Mouse (Mus musculus) embryo, embryonic 11.5 days (tissue): ENCODE results near the gene Cgas.
A peak's percentile ranks its signal among the peaks of the same experiment; 100 is the strongest.
"Not testable (repeated sequence)": the region's sequence is repeated elsewhere in the genome, so short reads cannot be mapped to it uniquely, and the experiment has no call there.

Experiments
- DNase-seq: peaks from one replicate; pipeline ENCODE4 v3.0.0-alpha.2; 2012; ENCODE audit warnings: low read depth, low spot score

The Cgas gene

GRCm38 (mm10) chr9:78442579-78443392 lies at the start of gene Cgas:
Gene Cgas, minus strand, starts transcription at chr9:78443237.
- peak; percentile 13 for DNase-seq

DNA sequence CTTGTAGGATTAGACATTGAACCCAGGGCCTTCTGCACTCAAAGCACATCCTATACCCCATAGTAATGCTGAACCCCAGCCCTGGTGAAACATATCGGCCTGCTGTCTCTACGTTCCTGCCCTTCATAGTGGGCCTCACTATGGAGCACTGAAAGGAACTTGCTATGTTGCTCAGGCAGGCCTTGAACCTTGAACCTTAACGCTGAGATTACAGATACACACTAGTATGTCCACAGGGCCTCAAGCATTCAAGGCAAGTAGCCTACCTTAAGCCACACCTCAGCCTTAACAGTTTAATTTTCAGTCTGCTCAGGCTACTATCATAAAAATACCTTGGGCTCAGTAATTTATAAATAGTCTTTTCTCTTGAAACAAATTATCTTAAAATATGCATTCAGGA lies 49.2 kb upstream of the Cgas start:
- no peak for DNase-seq

GRCm38 (mm10) chr9:78491169-78491568 lies 48.1 kb upstream of the Cgas start:
- DNase-seq, result no peak

DNA sequence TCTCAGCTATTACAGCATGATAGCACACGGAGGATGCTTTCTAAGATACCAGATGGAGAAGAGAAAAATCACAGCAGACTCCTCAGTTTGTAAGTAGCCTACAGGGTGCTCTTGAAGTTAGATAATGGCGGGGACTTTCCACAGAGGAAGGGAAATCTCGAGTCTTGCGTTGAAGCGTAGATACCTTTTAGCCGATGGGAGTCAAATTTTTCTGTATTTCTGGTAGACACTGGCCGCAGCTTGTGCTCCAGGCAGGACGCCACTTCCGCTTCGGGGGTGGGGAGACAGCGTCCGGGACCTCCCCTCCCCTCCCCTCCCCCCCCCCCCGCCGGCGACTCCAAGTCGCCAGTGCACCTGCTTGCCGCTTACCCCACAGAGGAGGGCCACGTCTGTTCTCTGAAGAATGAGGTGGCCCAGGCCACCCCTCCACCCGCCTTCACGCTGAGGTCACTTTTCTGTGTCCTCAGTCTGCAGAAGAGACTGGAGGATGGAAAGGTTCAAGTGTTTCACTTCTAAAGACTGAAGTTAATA lies 45.9 kb upstream of the Cgas start, which contains the start of gene Eef1a1:
Eef1a1 (minus strand) TSS at position 262 of the 531 bp plus-strand sequence.
- DNase-seq, result no peak

GRCm38 (mm10) chr9:78488021-78488420 lies 45.0 kb upstream of the Cgas start:
- not testable (repeated sequence) for DNase-seq

DNA sequence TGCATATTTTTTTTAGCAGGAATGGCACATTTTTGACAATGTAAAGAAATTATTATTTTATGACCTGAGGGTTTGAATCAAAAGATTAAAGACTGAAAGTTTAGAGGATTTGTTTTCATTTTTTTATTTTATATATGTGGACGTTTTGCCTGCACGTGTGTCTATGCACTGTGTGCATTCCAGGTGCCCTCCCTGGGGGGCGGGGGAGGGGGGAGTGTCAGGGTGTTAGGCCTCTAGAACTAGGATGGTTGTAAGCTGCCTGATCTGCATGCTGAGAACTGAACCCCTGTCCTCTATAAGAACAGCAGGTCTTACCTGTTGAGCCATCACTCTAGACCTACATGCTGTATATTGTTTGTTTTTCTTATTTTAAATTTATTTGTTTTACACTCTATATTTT lies 41.6 kb upstream of the Cgas start:
- no peak for DNase-seq

- no peak for DNase-seq
Observed at GRCm38 (mm10) chr9:78482386-78482785, 39.3 kb upstream of the Cgas start.

DNA sequence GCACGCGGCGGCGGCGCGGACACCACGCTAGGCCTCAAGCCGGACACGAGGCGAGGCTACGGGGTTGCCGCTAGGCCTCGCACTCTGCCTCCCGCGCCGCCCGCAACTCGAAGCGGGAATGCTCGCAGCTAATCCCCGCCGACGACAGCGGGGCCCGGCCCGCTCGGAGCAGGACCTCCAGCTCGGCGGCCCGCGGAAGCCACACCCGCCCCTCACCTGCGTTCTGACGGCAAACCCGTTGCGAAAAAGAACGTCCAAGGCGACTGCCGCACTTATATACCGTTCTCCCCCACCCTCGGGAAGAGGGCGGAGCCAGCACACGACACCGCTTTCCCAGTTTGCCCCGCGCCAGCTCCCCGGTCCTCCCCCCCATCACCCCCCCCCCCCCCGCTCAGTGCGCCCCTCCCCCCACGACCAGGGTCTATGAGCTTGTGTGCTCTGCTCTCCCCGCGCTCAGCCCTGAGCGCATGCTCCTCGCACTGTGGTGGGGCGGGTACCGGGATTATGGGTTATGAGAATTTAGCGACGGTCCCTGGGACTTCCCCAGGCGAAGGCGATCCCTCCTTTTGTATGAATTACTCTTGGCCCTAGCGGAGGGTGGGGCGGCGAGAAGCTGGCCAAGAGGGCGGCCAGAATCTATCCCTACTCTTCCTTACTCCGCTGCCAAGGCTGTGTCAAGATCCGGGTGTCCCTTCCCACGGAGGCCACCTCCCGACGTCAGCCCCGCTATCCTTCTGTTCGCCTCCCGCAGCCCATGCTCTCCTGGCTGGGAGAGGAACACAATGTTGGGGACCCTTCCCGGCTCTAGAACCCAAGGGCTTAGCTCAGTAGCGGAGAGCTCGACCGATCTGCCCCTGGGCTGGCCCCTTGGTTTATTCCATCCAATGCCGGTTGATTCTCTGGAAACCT lies 38.6 kb upstream of the Cgas start:
- DNase-seq, result peak; percentile 96

- DNase-seq, result no peak
Observed at GRCm38 (mm10) chr9:78480706-78481358, 37.8 kb upstream of the Cgas start.

DNA sequence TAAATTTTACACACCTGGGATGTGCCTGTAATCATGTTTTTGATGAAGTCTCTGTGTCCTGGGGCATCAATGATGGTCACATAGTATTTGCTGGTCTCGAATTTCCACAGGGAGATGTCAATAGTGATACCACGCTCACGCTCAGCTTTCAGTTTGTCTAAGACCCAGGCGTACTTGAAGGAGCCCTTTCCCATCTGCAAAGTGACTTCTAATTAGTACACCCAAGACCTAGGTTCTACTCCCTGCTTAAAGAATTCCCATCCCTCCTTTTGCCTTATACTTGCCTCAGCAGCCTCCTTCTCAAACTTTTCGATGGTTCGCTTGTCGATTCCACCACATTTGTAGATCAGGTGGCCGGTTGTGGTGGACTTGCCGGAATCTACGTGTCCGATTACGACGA lies 37.2 kb upstream of the Cgas start:
- not testable (repeated sequence) for DNase-seq

DNA sequence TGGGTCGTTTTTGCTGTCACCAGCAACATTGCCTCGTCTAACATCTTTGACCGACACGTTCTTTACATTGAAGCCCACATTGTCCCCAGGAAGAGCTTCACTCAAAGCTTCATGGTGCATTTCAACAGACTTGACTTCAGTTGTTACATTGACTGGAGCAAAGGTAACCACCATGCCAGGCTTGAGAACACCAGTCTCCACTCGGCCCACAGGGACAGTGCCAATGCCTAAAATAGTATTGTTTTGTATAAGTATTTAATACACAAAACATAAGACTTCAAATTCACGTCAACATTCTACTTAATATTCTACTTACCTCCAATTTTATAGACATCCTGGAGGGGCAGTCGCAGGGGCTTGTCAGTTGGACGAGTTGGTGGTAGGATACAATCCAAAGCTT lies 36.3 kb upstream of the Cgas start:
- not testable (repeated sequence) for DNase-seq

DNA sequence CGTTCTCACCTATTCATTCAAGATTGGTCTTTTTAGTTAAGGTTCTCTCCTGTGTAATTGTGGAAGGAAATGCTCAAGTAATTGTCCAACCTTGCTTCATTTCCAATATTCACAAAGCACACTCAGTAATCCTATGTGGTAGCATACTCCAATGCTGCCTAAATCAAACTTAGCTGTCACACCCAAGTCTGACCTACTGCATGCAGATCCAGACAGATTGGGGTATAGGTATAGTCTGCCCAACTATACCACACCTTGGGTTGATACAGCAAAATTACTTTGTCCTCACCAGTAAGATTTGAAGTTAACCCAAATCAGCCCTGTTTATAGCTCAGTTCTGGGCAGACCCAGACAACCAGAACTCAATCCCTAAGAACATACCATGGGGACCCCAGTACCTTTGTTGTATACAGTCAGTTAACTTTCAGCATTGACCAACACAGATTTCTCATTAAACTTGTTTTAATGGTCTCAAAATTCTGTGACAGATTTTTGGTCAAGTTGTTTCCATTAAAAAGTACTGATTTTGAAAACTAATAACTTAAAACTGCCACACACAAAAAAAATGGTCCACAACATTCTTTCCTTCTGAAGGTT lies 35.1 kb upstream of the Cgas start:
- not testable (repeated sequence) for DNase-seq

DNA sequence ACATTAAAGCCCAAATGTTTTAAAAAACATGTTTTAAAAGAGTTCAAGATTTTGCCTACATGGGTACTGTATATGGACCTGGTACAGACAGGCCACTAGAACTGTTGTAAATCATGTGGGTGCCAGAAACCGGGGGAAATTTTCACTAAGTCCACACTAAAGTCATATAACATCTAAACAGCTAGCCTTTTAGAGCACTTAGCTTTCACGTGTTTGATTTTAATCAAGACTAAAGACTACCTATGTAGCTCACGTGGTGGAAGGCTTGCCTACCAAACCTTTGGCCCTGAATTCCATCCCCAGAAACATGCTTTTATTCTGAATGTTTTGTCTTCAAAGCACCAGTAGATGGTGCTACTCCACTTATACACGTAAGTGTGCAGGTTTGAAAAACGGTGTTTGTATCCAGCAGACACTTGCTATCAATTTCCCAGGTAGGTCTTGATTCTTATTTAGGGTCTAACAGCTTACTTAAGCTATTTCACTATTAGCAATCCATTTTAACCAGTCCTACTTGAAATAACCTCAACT lies 34.0 kb upstream of the Cgas start:
- peak; percentile 50 for DNase-seq

GRCm38 (mm10) chr9:78476531-78477020 lies 33.5 kb upstream of the Cgas start:
- no peak for DNase-seq

DNA sequence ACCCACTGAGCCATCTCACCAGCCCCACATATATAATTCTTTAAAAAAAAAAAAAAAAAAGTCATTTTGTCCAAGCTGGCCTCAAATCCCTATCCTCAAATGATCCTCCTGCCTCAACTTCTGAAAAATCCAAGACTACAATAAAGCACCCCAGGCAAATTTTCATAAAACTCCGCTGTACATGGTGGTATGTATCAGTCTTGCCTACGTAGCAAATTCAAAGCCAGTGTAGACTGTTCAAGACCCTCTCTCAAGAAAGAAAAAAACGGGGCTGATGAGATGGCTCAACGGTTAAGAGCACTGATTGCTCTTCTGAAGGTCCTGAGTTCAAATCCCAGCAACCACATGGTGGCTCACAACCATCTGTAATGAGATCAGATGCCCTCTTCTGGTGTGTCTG lies 32.8 kb upstream of the Cgas start:
- DNase-seq, result no peak

DNA sequence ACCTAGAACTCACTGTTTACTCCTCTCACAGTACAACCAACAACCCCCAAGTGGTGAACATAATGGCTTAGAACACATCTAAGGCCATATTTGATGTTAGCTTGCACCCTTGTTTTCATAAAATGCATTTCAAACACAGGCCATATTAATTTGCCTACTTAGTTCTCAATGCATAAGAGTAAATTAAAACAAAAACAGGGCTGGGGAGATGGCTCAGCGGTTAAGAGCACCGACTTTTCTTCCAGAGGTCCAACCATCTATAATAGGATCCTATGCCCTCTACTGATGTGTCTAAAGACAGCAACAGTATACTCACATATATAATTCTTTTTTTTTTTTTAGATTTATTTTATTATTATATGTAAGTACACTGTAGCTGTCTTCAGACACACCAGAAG lies 32.3 kb upstream of the Cgas start:
- no peak for DNase-seq

GRCm38 (mm10) chr9:78474771-78475382 lies 31.8 kb upstream of the Cgas start:
- DNase-seq, result no peak

DNA sequence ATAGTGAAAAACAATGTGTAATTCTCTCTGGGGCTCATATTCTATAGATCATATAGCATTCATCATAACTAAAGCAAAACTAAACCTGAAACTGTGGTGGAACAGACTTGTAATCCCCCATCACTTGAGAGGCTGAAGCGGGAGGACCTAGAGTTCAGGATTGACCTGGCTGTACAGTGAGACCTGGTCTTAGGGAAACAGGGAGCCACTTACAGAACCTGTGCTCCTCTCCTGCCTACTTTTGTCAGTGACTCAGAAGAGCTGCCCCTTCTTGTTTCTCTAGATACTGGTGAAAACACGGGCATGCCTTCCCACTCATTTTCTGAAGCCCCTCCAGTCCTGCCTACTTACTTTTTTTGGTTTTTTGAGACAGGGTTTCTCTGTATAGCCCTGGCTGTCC lies 31.2 kb upstream of the Cgas start:
- DNase-seq, result no peak

GRCm38 (mm10) chr9:78473588-78473987 lies 30.6 kb upstream of the Cgas start:
- DNase-seq, result no peak

GRCm38 (mm10) chr9:78465725-78466124 lies 22.7 kb upstream of the Cgas start:
- no peak for DNase-seq
